Mouse (Mus musculus): ENCODE data around the gene Cyp2c23.

DNA sequence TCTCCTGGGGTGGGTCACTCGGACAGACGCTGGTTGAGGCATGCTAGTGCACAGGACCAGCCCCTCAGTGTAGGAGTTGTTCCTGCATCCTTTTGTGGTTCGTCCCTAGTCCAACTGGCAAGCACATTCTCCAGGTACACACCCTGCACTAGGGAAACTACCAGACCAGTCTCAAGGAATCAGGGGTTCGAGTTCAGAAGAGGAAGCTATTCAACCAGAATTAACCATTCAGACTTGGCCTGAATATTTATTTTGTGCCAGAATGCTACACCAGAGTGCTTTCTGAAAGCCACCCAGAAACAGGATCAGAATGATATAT lies 40.9 kb upstream of the Cyp2c23 start:
- TF ChIP-seq POLR2A (IDR thresholded peaks at IDR 0.05; ENCODE audit: low read depth, low read length) (no peak), CTCF (conservative IDR thresholded peaks at IDR 0.05; ENCODE audit: insufficient read depth, insufficient read length, low read depth, low read length) (no peak)
